Mouse (Mus musculus): Measurements from ENCODE around the gene Hmgb4. TPM values are rescaled to one million over a fixed set of nuclear protein-coding genes. Genes with fewer than 3 reads are reported as not detected.

The Hmgb4 gene
- not detected for polyA plus RNA-seq (2021)

- no peak for TF ChIP-seq CTCF (IDR thresholded peaks at IDR 0.05)
- in situ Hi-C loops (cut with MboI; ENCODE audit: low pct_unique_long_range_greater_than_20kb), result loop anchor here (25.0 kb wide), 1 partner anchor 99 kb away; no protein-coding TSS in a partner anchor
- ChIA-PET CTCF (no interaction called here), POLR2A (no interaction called here)
- DNase-seq (ENCODE audit: low read depth, low spot score), result no peak
- no peaks in the 10 kb centered on the region for H3K27me3 ChIP-seq
- ATAC-seq, result no peak
These were observed at the start of gene Hmgb4 for GRCm38 (mm10) chr4:128260907-128261560. Hmgb4 (minus strand) TSS chr4:128260957.

DNA sequence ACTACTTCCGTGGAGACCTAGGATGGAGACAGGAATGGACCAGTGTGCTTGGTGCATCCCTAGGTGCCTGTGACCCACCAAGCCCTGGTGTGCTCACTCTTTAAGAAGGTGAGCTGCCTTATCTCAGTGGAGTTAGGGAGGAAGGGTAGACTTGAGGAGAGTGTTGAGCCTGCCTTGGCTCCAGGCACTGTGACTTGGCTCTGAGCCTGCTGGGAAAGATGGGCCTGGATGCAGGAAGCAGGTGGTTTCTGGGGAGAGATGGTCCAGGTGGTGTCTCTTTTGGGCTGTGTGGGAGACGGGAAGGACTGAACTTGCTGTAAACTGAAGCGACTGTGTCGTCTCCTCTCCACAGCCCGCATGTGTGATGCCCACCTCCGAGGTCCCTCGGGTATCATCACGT lies 45.3 kb upstream of the Hmgb4 start:
- ChIA-PET POLR2A (no interaction called here), CTCF (no interaction called here)
- DNase-seq (ENCODE audit: low read depth, low spot score) (no peak), ATAC-seq (no peak)
- no peaks in the 10 kb centered on the region for H3K27me3 ChIP-seq
- in situ Hi-C loops (cut with MboI; ENCODE audit: low pct_unique_long_range_greater_than_20kb), result no loop called here
- TF ChIP-seq CTCF (IDR thresholded peaks at IDR 0.05), result no peak

GRCm38 (mm10) chr4:128304049-128304448 lies 43.3 kb upstream of the Hmgb4 start:
- ChIA-PET POLR2A (no interaction called here), CTCF (no interaction called here)
- in situ Hi-C loops (cut with MboI; ENCODE audit: low pct_unique_long_range_greater_than_20kb), result no loop called here
- DNase-seq (ENCODE audit: low read depth, low spot score) (no peak), ATAC-seq (no peak)
- no peak for TF ChIP-seq CTCF (IDR thresholded peaks at IDR 0.05)
- H3K27me3 ChIP-seq, result no peaks in the 10 kb centered on the region

GRCm38 (mm10) chr4:128288095-128288494 lies 27.3 kb upstream of the Hmgb4 start:
- POLR2A ChIA-PET, result no interaction called here
- TF ChIP-seq CTCF (IDR thresholded peaks at IDR 0.05), result no peak
- no peak for ATAC-seq
- in situ Hi-C loops (cut with MboI; ENCODE audit: low pct_unique_long_range_greater_than_20kb), result no loop called here
- CTCF ChIA-PET, result no interaction called here
- H3K27me3 ChIP-seq, result no peaks in the 10 kb centered on the region
- DNase-seq (ENCODE audit: low read depth, low spot score), result no peak

- ATAC-seq (no peak), DNase-seq (ENCODE audit: low read depth, low spot score) (no peak)
- CTCF ChIA-PET, result no interaction called here
- POLR2A ChIA-PET, result no interaction called here
- no peak for TF ChIP-seq CTCF (IDR thresholded peaks at IDR 0.05)
- no peaks in the 10 kb centered on the region for H3K27me3 ChIP-seq
- in situ Hi-C loops (cut with MboI; ENCODE audit: low pct_unique_long_range_greater_than_20kb), result no loop called here
These were observed 24.3 kb upstream of the Hmgb4 start for GRCm38 (mm10) chr4:128285009-128285408.

GRCm38 (mm10) chr4:128275586-128275985 lies 14.8 kb upstream of the Hmgb4 start:
- ATAC-seq (no peak), DNase-seq (ENCODE audit: low read depth, low spot score) (no peak)
- POLR2A ChIA-PET, result no interaction called here
- H3K27me3 ChIP-seq, result no peaks in the 10 kb centered on the region
- no peak for TF ChIP-seq CTCF (IDR thresholded peaks at IDR 0.05)
- CTCF ChIA-PET, result no interaction called here
- in situ Hi-C loops (cut with MboI; ENCODE audit: low pct_unique_long_range_greater_than_20kb), result no loop called here

GRCm38 (mm10) chr4:128275116-128275515 lies 14.4 kb upstream of the Hmgb4 start:
- TF ChIP-seq CTCF (IDR thresholded peaks at IDR 0.05), result no peak
- POLR2A ChIA-PET, result no interaction called here
- CTCF ChIA-PET, result no interaction called here
- in situ Hi-C loops (cut with MboI; ENCODE audit: low pct_unique_long_range_greater_than_20kb), result no loop called here
- DNase-seq (ENCODE audit: low read depth, low spot score), result no peak
- ATAC-seq, result no peak
- H3K27me3 ChIP-seq, result no peaks in the 10 kb centered on the region

DNA sequence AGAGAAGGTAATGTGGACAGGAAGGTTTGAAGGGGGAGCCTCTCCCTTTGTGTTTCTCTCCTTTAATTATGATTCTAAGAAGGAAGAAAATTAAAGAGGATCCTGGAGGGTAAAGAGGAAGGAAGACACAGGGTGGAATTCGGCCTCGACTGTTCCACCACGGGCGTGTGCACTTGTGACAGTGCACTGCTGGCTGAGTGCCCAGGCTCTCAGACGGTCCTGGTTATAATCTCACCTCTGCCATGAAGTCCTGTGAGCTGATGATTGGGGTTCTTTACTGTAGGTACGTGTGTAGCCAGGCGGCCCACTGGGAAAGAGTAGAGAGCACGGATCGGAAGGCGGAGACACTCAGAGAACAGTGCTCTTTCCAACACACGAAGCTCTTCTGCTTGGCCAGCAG lies 12.4 kb upstream of the Hmgb4 start:
- no peak for TF ChIP-seq CTCF (IDR thresholded peaks at IDR 0.05)
- DNase-seq (ENCODE audit: low read depth, low spot score) (no peak), ATAC-seq (no peak)
- H3K27me3 ChIP-seq, result no peaks in the 10 kb centered on the region
- ChIA-PET CTCF (no interaction called here), POLR2A (no interaction called here)
- in situ Hi-C loops (cut with MboI; ENCODE audit: low pct_unique_long_range_greater_than_20kb), result loop anchor here (25.0 kb wide), 1 partner anchor 111 kb away; no protein-coding TSS in a partner anchor

DNA sequence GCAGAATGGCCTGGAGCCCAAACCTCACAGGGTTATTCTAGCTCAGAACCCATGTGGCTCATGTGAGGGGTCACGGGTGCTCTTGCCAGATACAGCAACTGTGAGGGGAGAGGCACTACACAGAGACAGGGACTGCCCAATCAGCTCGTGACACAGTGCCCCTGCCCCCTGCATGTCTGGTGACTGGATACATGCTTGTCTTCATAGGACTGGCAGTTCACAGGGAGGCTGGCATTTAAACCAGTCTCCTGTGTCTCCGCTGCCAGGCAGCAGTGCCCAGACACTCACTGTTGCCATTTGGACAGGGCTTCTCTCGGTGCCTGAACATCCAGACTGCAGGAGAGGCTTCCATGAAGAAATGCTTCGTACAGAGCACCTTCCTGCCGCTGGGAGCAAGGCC lies 11.7 kb upstream of the Hmgb4 start:
- H3K27me3 ChIP-seq, result no peaks in the 10 kb centered on the region
- no peak for TF ChIP-seq CTCF (IDR thresholded peaks at IDR 0.05)
- POLR2A ChIA-PET, result no interaction called here
- DNase-seq (ENCODE audit: low read depth, low spot score), result no peak
- no peak for ATAC-seq
- CTCF ChIA-PET, result no interaction called here
- in situ Hi-C loops (cut with MboI; ENCODE audit: low pct_unique_long_range_greater_than_20kb), result loop anchor here (25.0 kb wide), 1 partner anchor 110 kb away; no protein-coding TSS in a partner anchor

DNA sequence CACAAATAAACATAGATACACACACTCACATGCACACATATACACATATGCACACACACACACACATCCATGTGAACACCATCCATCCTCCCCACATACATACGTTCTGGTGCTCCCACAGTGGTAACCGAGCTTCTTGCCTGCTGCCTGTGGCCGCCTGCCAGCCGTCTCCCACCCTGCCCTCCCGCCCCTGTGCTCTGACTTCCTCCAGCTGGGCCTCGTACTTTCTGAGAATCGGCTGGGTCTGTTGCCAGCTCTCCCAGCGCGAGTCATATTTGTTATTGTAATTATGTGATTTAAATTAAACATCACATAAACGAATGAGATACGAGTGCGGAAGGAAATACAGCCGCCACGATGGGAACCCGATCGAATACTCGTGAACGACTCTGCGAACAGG lies 10.2 kb upstream of the Hmgb4 start:
- DNase-seq (ENCODE audit: low read depth, low spot score) (no peak), ATAC-seq (no peak)
- TF ChIP-seq CTCF (IDR thresholded peaks at IDR 0.05), result no peak
- POLR2A ChIA-PET, result no interaction called here
- in situ Hi-C loops (cut with MboI; ENCODE audit: low pct_unique_long_range_greater_than_20kb), result loop anchor here (25.0 kb wide), 1 partner anchor 109 kb away; no protein-coding TSS in a partner anchor
- CTCF ChIA-PET, result no interaction called here
- no peaks in the 10 kb centered on the region for H3K27me3 ChIP-seq

DNA sequence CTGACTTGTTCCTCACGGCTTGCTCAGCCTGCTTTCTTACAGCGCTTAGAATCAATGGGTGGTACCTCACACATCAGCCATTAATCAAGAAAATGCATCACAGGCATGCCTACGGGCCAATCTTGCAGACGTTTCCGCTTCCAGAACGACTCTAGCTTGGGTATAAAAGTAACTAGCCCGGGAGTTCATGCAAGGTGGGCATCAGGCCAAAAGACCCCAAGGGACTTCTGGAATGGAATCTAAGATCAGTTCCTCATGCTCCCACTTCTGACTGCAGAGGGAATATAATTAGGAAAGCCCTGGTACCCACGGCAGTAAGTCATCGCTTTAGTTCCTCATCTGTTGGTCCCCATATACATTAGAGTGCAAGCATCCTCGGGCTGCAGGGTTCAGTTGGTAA lies 9.4 kb upstream of the Hmgb4 start:
- TF ChIP-seq CTCF (IDR thresholded peaks at IDR 0.05), result no peak
- ATAC-seq (no peak), DNase-seq (ENCODE audit: low read depth, low spot score) (no peak)
- in situ Hi-C loops (cut with MboI; ENCODE audit: low pct_unique_long_range_greater_than_20kb), result loop anchor here (25.0 kb wide), 1 partner anchor 108 kb away; no protein-coding TSS in a partner anchor
- ChIA-PET CTCF (no interaction called here), POLR2A (no interaction called here)
- no peaks in the 10 kb centered on the region for H3K27me3 ChIP-seq

GRCm38 (mm10) chr4:128269261-128269875 lies 8.6 kb upstream of the Hmgb4 start:
- TF ChIP-seq CTCF (IDR thresholded peaks at IDR 0.05), result no peak
- DNase-seq (ENCODE audit: low read depth, low spot score) (no peak), ATAC-seq (no peak)
- no peaks in the 10 kb centered on the region for H3K27me3 ChIP-seq
- in situ Hi-C loops (cut with MboI; ENCODE audit: low pct_unique_long_range_greater_than_20kb), result loop anchor here (25.0 kb wide), 1 partner anchor 107 kb away; no protein-coding TSS in a partner anchor
- ChIA-PET CTCF (no interaction called here), POLR2A (no interaction called here)

Data from Patski (cell line).